Mouse (Mus musculus): Measurements from ENCODE around the gene Prl7d1.

- TF ChIP-seq POLR2A (IDR thresholded peaks at IDR 0.05; ENCODE audit: borderline replicate concordance, extremely low read depth, insufficient read depth, insufficient read length, poor library complexity, severe bottlenecking) (no peak), CTCF (IDR thresholded peaks at IDR 0.05; ENCODE audit: borderline replicate concordance, extremely low read depth, insufficient read depth, insufficient read length) (no peak)
Measured at GRCm38 (mm10) chr13:27716636-27717035, at the start of gene Prl7d1.
